Mouse (Mus musculus) cerebellum, adult 11-12 months (tissue): Measurements from ENCODE around the gene Rnf114.

Experiments used
- DNase-seq: peaks from one replicate; pipeline ENCODE4 v3.0.0; 2022

Rnf114 gene

GRCm38 (mm10) chr2:167541324-167541723, 48.9 kb downstream of the Rnf114 start:
- no peak for DNase-seq

- DNase-seq = no peak
Observed at GRCm38 (mm10) chr2:167541761-167542160, 49.3 kb downstream of the Rnf114 start.

GRCm38 (mm10) chr2:167542361-167542760, 49.9 kb downstream of the Rnf114 start:
- no peak for DNase-seq

GRCm38 (mm10) chr2:167543121-167544003, 50.9 kb downstream of the Rnf114 start:
- no peak for DNase-seq

- no peak for DNase-seq
Observed at GRCm38 (mm10) chr2:167544004-167544356, 51.5 kb downstream of the Rnf114 start.

GRCm38 (mm10) chr2:167544456-167544855, 52.0 kb downstream of the Rnf114 start:
- no peak for DNase-seq

GRCm38 (mm10) chr2:167546447-167547195, 54.2 kb downstream of the Rnf114 start:
- DNase-seq = no peak

- DNase-seq = no peak
Observed at GRCm38 (mm10) chr2:167547444-167547843, 55.0 kb downstream of the Rnf114 start.

- DNase-seq = no peak
Observed at GRCm38 (mm10) chr2:167548961-167549360, 56.5 kb downstream of the Rnf114 start.

- no peak for DNase-seq
Observed at GRCm38 (mm10) chr2:167550341-167550854, 58.0 kb downstream of the Rnf114 start.

- no peak for DNase-seq
Observed at GRCm38 (mm10) chr2:167551342-167551920, 59.0 kb downstream of the Rnf114 start.

- no peak for DNase-seq
Observed at GRCm38 (mm10) chr2:167552292-167552691, 59.8 kb downstream of the Rnf114 start.

- DNase-seq = no peak
Observed at GRCm38 (mm10) chr2:167552927-167553402, 60.5 kb downstream of the Rnf114 start.

GRCm38 (mm10) chr2:167555766-167556165, 63.3 kb downstream of the Rnf114 start:
- DNase-seq = no peak

GRCm38 (mm10) chr2:167559413-167559812, 67.0 kb downstream of the Rnf114 start:
- DNase-seq = no peak

- no peak for DNase-seq
Observed at GRCm38 (mm10) chr2:167562101-167562500, 69.7 kb downstream of the Rnf114 start.

- DNase-seq = no peak
Observed at GRCm38 (mm10) chr2:167563035-167563434, 70.6 kb downstream of the Rnf114 start.

- no peak for DNase-seq
Observed at GRCm38 (mm10) chr2:167563703-167564102, 71.3 kb downstream of the Rnf114 start.

- DNase-seq = no peak
Observed at GRCm38 (mm10) chr2:167564551-167565311, 72.3 kb downstream of the Rnf114 start.

GRCm38 (mm10) chr2:167565312-167565656, 72.8 kb downstream of the Rnf114 start:
- DNase-seq = no peak

- DNase-seq = no peak
Observed at GRCm38 (mm10) chr2:167565682-167566081, 73.2 kb downstream of the Rnf114 start.
